Mouse (Mus musculus) thymus, adult 2 months (tissue): Measurements from ENCODE around the gene Stx6. TPM values are rescaled to one million over a fixed set of nuclear protein-coding genes. Genes with fewer than 3 reads are reported as not detected.

Experiments used
- DNase-seq: peaks from one replicate; pipeline ENCODE4 v3.0.0; 2021
- H3K27ac ChIP-seq: fragments of 200-500 bp; 2 replicates; pipeline ENCODE4 v1.5.1; 2012; ENCODE audit warnings: low read length, control low read depth; ENCODE audit not compliant: control insufficient read depth, insufficient read depth
- H3K27me3 ChIP-seq: fragments of 200-500 bp; 2 replicates; pipeline ENCODE4 v1.6.1; 2012; ENCODE audit warnings: mild to moderate bottlenecking, low read length, moderate library complexity, mixed read lengths; ENCODE audit not compliant: control insufficient read depth, insufficient read depth
- H3K36me3 ChIP-seq: fragments of 200-500 bp; 2 replicates; pipeline ENCODE4 v1.6.1; 2012; ENCODE audit warnings: mild to moderate bottlenecking, low read length, moderate library complexity; ENCODE audit not compliant: control insufficient read depth, insufficient read depth
- H3K4me1 ChIP-seq: fragments of 200-500 bp; replicated peaks from 2 replicates; pipeline ENCODE4 v1.6.1; 2012; ENCODE audit warnings: low read length; ENCODE audit not compliant: control insufficient read depth, insufficient read depth
- H3K4me3 ChIP-seq: fragments of 200-500 bp; 2 replicates; pipeline ENCODE4 v1.5.1; 2012; ENCODE audit warnings: mild to moderate bottlenecking, low read length, control low read depth, moderate library complexity; ENCODE audit not compliant: control insufficient read depth, insufficient read depth
- CTCF ChIP-seq: fragments of 200-500 bp; IDR thresholded peaks from 2 replicates; pipeline ENCODE4 v1.5.1; 2012; ENCODE audit warnings: mild to moderate bottlenecking, control low read depth, low read length, moderate library complexity, borderline replicate concordance; ENCODE audit not compliant: control insufficient read depth, poor library complexity, insufficient read depth; ENCODE audit errors: extremely low read depth
- POLR2A ChIP-seq: fragments of 200-500 bp; IDR thresholded peaks from 2 replicates; pipeline ENCODE4 v1.6.1; 2012; ENCODE audit warnings: mild to moderate bottlenecking, low read length, control low read depth, moderate library complexity; ENCODE audit not compliant: control insufficient read depth, poor library complexity, insufficient read depth; ENCODE audit errors: extremely low read depth
- WGBS: fragments of 180-500 bp; shearing (Covaris S2); methylation state at CpG from one replicate; pipeline ENCODE4 v1.1.7; 2018; 5-methylcytosine and 5-hydroxymethylcytosine counted together
- polyA plus RNA-seq: library from polyadenylated mRNA; depleted of rRNA; stranded (reverse); fragments of >200 nt; gene quantifications from 2 replicates; pipeline ENCODE4 v1.2.3, GENCODE M21; 2012

Stx6 gene
- polyA plus RNA-seq, 1 experiment: 232 TPM

DNA sequence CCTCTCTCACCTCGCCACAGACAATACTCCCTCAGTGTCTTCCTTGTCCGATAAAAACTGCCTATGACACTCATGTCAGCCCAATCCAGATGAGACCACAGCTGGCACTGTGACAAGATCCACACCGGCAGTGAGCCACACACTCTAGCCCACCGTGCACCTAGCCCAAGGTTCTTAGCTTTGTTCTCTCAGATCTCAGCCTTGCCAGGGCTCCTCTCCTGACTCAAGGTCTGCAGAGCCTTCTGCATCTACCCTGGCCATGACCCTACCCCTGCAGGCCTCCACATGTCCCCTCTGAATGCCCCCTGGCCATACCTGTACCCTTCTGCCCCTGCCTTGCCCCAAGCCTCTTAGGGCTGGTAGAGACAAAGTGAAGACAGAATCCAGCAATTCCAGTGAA lies 53.6 kb downstream of the Stx6 start:
- no peak for DNase-seq
- peaks cover 8% of the 10 kb centered on the region; the same call in 1 of the 2 replicates for H3K36me3 ChIP-seq
- H3K4me1 ChIP-seq: peaks cover 33% of the 10 kb centered on the region
- no peak for TF ChIP-seq CTCF
- TF ChIP-seq POLR2A: no peak
- H3K27ac ChIP-seq: no peak overlapping the region
- WGBS: 18% methylated on average over 4 of the region's 4 CpGs
- H3K4me3 ChIP-seq: no peak overlapping the region
- H3K27me3 ChIP-seq: no peaks in the 10 kb centered on the region

DNA sequence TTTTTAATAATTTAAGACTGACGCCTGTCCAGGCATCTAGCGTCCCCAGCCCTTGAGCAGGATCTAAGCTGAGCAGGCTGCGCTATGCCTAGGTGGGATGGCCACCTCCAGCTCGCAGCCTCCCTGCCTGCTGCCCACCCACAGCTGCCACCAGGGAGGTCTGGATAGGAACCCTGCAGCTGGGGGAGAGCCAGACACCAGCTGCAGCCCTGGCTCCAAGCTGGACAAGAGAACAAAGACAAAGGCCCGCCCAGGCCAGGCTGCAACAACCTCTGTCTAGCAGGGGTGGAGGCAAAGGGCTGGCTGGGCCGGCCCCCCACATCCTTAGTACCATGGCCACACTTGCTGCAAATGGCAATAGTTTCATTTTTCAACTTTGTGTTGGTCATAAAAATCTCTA lies 54.0 kb downstream of the Stx6 start:
- DNase-seq: no peak
- Histone ChIP-seq H3K27ac (no peak overlapping the region), H3K4me1 (peaks cover 37% of the 10 kb centered on the region), H3K4me3 (no peak overlapping the region), H3K27me3 (no peaks in the 10 kb centered on the region), H3K36me3 (peaks cover 3% of the 10 kb centered on the region; the same call in 1 of the 2 replicates)
- WGBS: 65% methylated on average over 6 of the region's 6 CpGs
- TF ChIP-seq CTCF (no peak), POLR2A (no peak)

DNA sequence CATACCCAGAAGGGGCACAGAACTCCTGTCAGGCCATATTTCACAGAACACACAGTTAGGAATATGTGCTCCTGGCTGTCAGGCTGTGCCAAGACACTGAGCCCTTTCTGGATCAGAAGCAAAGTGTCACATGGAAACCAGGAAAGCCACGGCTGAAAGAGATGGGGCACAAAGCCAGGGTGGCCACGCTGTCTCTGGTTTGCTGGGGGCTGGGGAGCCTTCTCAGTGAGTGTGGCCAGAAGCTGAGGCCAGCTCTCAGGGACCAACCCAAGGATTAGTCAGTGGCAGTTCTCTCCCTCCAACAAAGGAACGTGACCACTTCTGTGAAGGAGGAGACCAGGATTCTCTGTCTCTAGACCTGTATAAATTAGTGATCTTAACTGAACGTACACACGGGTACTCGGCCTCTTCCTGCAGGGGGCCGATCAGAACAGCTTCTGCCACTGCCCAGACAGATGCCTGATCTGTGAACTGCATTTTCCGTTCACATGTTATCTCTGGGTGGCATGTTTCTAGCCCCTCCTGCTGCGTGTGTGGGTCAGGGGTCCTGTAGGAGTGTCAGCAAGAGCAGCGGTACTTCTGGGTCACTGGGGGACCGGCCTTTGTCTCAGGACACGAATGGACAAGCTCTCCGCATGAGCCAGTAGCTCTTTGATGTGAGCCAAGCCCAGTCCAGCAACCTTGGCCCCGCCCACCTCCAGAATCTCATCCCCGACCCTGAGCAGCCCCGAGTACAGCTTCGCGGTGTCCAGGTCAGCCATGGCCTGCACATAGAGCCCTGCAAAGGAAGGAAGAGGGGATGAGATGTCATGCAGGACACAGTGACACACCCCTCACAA lies 54.6 kb downstream of the Stx6 start:
- Histone ChIP-seq H3K4me1 (peaks cover 44% of the 10 kb centered on the region), H3K36me3 (no peaks in the 10 kb centered on the region), H3K27me3 (no peaks in the 10 kb centered on the region), H3K4me3 (no peak overlapping the region), H3K27ac (no peak overlapping the region)
- no peak for DNase-seq
- TF ChIP-seq POLR2A: no peak
- no peak for TF ChIP-seq CTCF
- 86% methylated on average over 18 of the region's 18 CpGs for WGBS

DNA sequence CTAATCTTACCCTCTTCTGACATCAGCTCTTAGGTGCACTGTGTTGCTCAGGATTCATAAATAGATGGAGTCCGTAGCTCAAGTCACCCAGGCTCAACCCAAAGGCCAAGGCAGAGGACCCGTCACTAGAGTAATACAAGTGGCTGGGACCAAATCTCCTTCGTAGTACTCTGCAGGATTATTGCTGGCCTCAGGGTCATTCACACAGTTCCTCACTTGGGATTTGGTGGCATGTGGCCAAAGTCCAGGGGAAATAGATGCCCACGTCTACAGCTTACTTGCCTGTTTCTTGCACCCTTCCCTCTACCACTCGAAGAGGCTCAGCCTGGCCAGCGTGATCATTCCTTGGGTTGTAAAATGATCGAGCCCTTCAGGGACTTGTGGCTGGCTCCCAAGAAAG lies 55.4 kb downstream of the Stx6 start:
- Histone ChIP-seq H3K27me3 (no peaks in the 10 kb centered on the region), H3K27ac (no peak overlapping the region), H3K36me3 (no peaks in the 10 kb centered on the region), H3K4me1 (peaks cover 44% of the 10 kb centered on the region), H3K4me3 (no peak overlapping the region)
- WGBS: 95% methylated on average over 7 of the region's 7 CpGs
- TF ChIP-seq POLR2A (no peak), CTCF (no peak)
- no peak for DNase-seq

DNA sequence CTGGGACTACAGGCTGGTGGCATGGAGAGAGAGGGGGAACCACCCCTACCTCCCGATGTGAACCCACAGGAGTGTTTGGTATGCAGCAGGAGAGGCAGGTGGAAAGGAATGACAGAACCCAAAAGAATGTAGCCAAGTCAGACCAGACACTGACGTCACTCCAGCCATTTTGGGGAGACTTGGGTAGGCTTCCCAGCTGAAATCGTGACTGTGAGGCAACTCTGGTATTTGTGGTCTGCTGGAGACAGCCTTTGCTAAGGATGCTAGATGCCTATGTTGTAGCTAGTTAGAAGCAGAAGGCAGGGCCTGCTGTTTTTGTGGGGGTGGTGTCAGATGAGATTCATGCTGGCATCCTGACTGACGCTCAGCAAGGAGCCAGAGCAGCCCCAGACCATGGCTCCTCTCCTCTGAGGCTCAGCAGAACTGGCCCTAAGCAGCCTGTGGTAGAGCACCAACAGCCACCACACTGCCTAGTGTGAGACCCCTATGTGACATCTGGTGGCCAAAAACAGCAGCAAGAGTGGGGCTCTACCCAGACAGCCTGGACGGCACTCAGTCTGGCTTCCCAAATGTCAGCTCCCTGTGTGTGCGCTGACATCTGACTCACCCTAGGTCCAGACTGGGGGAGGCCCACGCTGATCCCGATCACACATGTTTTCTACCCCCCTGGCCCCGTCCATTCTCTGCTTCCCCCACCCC lies 56.7 kb downstream of the Stx6 start:
- TF ChIP-seq POLR2A: no peak
- no peak for TF ChIP-seq CTCF
- 56% methylated on average over 9 of the region's 9 CpGs for WGBS
- peak; percentile 49 for DNase-seq
- Histone ChIP-seq H3K27me3 (no peaks in the 10 kb centered on the region), H3K27ac (no peak overlapping the region), H3K36me3 (no peaks in the 10 kb centered on the region), H3K4me1 (peaks cover 45% of the 10 kb centered on the region), H3K4me3 (no peak overlapping the region)

DNA sequence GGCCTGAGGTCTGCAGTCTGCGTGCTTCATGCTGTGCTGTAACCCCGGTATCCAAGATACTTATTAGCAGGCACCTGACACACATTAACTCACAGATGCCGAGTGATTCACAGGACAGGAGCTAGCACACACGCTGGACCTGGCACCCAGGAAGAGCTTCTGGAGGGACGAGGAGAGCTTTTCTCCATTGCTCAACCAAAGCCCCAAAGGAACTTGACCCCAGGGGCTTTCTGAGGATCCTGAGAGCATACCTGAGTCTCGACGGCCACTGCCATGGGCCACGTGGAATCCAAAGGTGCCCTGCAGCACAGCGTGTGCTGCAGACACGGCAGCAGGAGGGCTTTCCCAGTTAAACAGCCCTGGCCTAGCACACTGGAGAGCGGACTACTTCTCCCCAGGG lies 57.8 kb downstream of the Stx6 start:
- 91% methylated on average over 11 of the region's 11 CpGs for WGBS

DNA sequence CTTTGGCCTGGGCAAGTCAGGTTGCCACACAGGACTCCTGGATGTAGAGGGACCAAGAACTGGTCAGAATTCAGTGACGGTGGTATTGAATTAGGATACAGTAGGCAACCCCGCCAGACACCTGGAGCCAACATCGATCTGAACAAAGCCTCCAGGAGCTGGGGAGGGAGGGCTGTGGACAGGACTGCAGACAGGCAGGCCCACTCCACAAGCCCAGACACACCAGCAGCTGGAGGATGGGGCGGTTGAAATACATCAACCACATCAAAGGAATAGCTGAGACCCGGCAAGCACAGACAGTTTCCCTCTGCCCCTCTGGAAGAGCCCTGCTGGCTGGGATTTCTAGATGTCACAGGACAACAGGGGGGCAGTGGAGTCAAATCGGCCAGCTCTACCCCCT lies 58.3 kb downstream of the Stx6 start:
- 21% methylated on average over 6 of the region's 6 CpGs for WGBS
- TF ChIP-seq POLR2A: no peak
- no peak for TF ChIP-seq CTCF
- Histone ChIP-seq H3K4me3 (no peak overlapping the region), H3K27me3 (no peaks in the 10 kb centered on the region), H3K27ac (no peak overlapping the region), H3K36me3 (no peaks in the 10 kb centered on the region), H3K4me1 (peaks cover 44% of the 10 kb centered on the region)
- DNase-seq: peak; percentile 23

More for the DNA sequence above, 57.8 kb downstream of the Stx6 start:
- Histone ChIP-seq H3K4me1 (peaks cover 43% of the 10 kb centered on the region), H3K36me3 (no peaks in the 10 kb centered on the region), H3K27ac (no peak overlapping the region), H3K4me3 (no peak overlapping the region), H3K27me3 (no peaks in the 10 kb centered on the region)
- DNase-seq: no peak
- TF ChIP-seq CTCF: no peak
